Mouse (Mus musculus): ENCODE measurements around the gene Asb4.

The Asb4 gene

DNA sequence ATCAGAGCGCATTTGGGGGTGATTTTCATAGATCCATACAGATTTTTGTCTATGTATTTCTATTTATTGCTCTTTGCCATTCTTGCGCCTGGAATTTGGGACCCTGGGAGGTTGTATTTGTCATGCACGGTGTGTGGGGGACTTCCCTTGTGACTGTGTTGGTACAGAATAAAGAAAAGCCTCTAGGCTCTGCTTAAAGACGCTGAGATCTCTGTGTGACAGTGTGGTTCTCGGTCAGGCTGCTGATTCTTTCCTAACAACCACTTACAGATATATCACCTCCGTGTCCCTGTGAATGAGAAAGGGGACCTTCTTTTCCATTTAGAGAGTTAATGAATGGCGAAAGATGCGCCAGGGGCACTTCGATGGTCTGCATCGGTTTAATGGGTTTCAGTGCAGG lies 7.8 kb downstream of the Asb4 start:
- no peak for DNase-seq (ENCODE audit: low spot score in 2 of 2)

DNA sequence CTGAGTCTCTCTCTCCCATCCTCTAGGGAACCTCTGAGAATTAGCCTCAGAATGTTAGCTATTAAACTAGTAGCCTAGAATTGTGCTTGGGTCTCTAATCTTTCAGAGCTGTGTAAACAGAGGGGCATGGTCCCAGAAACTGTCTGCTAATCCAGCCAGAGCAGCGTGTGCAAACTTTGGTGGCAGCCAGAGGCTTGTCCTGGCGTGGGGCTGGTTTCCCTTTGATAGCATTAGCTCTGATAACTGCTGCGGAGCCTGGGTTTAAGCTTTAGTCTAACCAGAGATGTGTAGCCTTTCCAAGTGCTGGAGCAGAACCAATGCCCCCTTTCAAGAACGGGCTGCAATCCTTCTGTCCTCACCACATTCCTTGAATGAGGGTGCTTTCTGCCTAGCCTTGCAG lies 11.8 kb downstream of the Asb4 start:
- DNase-seq (ENCODE audit: low spot score in 2 of 2) = no peak

DNA sequence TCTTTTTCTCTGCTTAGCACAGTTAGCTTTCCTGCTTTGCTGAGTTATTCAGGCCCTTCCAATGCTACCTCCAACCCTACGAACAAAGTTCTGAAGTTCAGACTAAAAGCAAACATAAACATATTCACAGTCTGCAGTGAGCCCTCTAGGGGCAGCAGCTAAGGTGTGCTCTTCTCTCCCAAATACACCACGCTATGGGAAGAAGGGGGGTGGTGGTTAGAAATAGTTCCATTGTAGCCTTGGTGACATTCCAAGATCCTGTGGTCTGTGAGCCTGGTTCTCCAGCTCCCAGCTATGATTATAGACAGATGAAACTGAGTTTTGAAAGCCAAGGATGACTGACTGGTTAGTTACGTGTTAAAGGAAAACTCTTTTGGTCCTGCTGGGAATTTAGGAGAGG lies 13.6 kb downstream of the Asb4 start:
- DNase-seq (ENCODE audit: low spot score in 2 of 2) = no peak

DNA sequence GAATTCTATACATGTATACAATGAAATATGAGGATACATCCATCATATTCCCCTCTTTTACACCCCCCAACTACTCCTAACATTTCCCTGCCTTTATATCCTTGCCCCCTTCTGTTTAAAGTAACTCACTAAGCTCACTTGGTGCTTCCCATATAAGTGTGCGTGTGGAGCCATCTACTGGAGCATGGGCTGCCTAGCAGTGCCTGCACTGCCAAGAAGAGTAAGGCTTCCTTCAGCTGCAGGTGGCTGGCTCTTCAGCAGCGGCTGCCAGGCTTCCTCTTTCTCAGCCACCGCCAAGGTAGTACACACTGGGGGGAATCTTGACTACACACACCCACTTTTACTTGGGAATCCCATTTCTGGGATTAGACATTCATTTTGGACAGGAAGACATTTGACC lies 18.2 kb downstream of the Asb4 start:
- peak; percentile 61 to 83 for DNase-seq (ENCODE audit: low spot score in 2 of 2)

DNA sequence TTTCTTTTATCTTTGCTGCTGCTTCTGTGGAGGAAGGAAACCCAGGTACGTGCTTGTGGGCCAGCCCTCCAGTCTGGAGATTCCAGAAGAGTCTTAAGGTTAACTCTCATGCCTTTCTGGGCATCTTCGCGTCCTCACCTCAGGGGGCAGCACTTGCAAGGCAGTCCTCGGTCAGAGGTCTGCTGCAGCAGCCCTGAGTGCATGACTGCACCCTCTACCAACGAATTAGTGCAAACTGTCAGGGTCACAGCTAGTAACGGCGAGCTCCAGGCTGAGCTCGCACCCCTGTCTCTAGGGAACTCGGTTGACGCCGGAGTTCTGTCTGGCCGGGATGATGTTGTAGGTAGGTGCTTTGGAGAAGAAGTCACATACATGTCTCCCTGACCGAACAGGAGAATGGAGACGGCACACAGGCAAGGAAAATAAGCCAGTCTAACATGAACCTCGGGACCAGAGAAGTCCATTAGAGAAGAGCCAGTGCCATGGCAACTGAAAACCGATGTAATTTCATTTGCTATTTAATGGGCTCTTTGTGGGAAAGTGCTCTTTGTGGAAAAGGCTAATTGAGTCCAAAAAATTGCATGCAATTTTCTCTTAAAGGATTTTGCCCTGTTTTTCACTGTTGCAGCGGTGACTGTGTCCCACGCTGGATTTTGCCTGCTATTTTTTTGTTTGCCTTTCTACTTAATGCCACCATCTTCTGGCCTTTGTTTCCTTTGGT lies 20.1 kb downstream of the Asb4 start:
- no peak for DNase-seq (ENCODE audit: low spot score in 2 of 2)

DNA sequence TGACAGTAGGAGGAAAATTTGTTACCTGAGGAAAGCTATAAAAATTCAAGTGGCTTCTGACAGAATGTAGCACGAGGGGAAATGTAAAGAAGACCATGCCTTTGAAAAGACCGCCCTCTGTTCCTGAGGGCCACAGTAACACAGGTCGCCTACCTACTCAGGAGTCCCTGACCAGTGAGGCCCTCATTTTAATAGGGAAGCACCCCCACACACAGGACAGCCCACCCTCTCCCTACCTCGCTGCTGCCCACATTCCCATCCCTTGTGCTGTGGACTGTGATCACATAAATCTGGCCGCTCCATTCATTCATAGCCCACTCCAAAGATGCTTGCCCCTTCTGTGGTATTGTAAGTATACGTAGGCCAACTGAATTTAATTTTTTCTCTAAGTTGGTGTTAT lies 20.8 kb downstream of the Asb4 start:
- no peak for DNase-seq (ENCODE audit: low spot score in 2 of 2)

DNA sequence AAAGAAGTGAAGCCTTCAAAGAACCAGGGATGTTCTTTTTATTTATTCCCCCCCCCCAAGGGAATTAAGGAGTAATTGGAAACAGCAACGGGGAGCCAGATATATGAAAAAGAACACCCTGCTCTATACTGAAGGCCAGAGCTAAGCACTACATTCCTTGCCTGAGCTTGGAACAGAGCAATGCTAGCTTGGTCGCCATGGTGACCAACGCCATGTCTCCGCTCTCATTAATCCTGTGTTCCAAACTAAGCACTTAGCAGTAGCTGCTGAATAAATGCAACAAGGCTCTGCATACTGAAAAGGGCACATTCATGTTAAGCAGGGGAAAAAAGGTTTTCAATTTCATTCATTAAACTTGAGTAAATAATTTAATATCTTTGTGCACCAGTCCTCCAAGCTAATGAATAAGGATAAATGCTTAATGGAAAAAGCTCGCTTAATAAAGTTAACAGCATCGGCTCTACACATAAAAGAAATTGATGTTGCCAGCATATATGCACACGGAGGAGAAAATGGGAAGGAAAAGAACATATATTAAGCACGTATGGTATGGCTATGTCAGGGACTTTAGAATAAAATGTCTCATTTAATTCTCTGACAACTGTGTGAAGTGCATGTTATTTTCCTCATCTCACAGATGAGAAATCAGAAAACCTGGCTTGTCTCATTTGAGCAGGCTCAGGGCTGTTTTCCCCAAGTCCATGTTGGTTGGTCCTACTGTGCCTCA lies 25.4 kb downstream of the Asb4 start:
- peak in 1 of 2 experiments; percentile 26 for DNase-seq (ENCODE audit: low spot score in 2 of 2)

DNA sequence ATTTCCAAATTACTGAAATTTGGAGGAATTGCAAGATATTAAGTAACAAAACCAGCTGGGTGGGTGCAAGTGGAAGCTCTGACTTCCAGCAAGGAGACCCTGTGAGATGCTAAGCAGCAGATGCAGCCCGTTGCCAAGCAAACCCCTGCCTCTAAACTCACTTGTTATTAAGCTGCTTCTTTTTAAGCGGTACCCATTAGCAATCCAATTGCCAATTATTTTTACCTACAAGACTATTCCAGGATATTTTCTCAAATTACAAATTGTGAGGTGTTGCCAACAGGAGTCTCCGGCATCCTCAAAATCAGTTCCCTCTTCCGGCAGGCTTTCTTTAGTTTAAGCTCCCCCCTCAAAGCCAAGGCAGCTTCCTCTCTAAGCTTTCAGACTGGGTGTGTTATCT lies 26.5 kb downstream of the Asb4 start:
- no peak for DNase-seq (ENCODE audit: low spot score in 2 of 2)

DNA sequence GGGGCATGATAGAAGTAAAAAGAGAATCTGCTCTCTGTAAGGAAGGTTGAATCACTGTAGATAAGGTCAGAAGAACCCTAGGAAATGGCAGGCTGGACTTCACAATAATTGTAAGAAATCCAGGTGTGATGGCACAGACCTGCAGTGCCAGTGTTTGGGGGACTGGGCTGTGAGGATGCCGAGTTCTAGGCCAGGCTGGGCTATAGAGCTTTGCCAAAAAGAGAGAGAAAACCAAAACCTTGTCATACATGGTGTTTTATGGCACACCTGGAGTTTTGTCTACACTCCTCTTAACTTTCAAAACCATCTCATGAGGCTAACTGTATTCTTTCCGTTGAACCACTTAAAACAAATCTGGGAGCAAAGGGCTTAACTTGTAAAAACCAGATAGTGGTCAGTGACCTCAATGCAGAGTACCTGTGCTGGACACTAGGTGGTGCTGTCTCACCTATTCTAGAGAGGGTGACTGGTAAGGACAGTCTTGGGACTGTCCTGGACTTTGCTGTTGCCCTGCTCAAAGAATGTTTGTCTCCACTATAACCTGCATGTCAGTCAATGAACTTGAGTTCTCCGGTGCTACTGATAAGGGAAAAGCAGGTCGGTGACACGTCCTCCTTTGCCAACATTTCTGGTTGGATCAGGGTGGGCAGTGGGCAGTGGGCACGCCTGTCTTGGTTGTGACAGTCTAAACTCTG lies 27.7 kb downstream of the Asb4 start:
- peak; percentile 55 to 62 for DNase-seq (ENCODE audit: low spot score in 2 of 2)

DNA sequence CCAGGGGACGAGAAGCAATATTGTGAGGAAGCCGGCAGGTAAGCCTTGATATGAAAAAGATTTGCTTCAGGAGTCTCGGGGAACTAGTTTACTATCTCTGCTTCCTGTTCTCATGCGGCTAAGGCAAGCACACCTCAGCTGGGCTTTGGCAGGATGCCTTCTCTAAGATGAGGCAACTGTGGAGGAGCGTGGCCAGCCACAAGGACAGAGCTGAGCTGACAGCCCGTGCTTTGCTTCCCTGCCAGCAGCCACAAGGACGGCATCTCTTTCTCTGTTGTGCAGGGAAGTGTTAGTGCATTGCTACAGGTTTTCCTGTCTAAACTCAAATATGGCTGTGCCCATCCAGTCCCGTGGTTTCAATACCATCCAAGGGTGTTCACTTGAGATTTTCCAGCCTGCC lies 30.1 kb downstream of the Asb4 start:
- no peak for DNase-seq (ENCODE audit: low spot score in 2 of 2)

DNA sequence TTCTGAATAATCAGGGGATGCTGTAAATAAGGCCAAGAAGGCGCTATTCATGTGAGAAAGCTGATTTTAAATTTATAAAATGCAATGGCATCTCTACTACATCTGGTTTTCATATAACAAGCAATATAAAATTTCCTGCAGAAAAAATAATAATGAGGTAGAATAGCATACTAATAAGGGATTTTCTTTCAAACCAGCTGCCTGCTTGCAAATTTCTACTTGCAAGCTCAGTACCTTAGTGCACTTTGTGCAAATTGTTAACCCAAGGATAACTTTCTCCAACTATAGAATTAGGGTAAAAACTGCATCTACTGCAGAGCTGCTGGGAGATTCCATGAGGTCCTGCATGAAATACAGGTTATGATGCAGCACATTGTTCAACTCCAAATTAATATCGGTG lies 38.3 kb downstream of the Asb4 start:
- DNase-seq (ENCODE audit: low spot score in 2 of 2) = no peak

DNA sequence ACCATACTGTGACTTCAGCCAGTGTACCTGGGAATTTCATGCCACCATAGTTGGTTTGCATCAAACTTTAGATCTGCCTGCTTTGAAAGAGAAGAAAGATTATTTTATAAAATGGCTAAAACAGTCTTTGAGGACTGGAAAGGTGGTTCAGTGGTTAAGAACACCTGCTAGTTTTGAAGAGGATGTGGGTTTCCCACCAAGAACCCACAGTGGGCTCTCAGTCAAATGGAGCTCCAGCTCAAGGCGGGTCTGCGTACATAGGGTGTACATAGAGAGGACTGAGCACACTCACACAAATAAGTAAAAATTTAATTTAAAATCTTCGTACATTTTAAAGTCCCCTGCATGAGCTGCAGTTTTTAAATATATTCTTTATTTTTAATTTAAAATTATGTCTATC lies 39.2 kb downstream of the Asb4 start:
- DNase-seq (ENCODE audit: low spot score in 2 of 2) = no peak

DNA sequence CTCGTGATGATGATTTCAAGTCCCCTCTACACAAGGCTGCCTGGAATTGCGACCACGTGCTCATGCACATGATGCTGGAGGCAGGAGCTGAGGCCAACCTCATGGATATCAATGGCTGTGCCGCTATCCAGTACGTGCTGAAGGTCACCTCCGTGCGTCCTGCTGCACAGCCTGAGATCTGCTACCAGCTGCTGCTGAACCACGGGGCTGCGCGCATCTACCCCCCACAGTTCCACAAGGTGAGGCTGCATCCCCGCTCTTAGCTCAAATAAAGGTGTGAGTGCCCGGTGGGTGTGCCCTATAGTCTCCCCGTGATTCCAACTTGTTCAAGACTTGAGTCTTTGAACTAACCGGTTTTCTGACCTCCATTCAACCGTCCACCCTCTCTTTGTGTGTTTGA lies 40.4 kb downstream of the Asb4 start:
- no peak for DNase-seq (ENCODE audit: low spot score in 2 of 2)

DNA sequence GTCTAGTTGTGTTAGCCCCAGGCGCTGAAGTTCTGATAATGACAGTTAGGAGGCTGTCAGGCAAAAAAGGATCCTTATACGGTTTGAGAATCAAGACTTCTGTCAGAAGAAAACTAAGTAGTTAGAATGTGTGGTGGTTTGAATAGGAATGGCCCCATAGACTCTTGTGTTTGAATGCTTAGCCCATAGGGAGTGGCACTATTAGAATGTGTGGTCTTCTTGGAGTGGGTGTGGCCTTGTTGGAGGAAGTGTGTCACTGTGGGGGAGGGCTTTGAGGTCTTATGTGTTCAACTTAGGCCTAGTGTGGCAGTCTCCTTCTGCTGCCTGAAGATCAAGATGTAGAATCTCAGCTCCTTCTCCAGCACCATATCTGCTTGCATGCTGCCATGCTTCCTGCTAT lies 43.8 kb downstream of the Asb4 start:
- DNase-seq (ENCODE audit: low spot score in 2 of 2) = no peak

DNA sequence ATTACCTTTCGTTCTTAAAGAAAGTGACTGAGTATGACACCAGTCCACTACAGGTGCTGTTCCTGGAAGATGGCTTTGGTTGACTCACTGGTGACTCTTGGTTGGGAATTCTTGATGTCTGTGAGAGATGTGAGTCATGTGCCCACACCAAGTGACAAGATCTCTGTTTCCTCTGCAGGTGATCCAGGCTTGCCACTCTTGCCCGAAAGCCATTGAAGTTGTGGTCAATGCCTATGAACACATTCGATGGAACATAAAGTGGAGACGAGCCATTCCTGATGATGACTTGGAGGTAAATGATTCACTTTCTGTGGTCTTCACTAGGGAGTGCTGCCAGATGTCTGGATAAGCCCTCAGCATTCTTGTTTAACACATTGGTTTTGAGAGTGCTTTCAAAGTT lies 46.4 kb downstream of the Asb4 start:
- DNase-seq (ENCODE audit: low spot score in 2 of 2) = no peak

DNA sequence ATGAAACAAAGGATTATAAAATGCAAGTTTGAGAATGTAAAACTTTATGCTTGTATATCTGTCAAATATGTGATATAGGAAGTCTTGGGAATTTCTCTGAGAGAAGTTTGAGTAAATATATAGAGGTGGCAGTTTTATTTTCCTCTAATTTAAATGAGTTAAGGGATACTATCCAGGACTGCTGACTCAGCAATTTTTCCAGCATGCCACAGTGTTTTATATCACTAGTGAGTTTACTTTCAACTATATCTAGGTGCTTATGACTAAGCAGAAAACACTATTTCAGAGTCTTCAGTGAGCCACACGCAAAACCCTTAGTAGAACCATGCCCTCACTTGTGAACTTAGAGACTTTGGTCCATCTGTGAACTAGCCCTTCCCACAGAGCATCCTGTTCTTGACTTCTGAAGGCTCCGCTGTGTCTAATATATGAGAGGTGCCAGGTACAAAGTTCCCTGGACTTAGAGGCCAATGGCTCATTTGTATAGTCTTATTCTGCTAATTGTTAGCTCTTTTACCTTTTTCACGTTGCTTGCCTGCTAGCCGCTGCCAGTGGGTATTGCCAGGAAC lies 46.9 kb downstream of the Asb4 start:
- DNase-seq (ENCODE audit: low spot score in 2 of 2) = no peak

DNA sequence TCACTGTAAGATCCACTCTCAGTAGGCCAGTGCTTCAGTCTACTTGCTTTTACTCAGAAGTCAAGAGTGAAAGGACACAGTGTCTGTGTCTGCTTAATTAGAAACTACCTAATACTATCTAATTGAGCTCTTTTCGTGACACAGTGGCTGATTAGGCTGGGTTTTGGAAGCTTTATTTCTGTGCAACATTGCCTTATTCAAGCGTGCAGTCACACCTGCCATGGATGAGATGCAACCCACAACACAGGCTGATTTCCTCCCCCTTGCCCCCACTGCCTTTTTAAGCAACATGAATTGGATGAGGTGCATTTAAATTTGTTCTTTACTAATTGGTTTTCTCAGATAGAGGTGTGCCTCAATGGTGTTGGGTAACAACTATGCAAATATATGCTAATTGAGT lies 50.7 kb downstream of the Asb4 start:
- DNase-seq (ENCODE audit: low spot score in 2 of 2) = no peak

DNA sequence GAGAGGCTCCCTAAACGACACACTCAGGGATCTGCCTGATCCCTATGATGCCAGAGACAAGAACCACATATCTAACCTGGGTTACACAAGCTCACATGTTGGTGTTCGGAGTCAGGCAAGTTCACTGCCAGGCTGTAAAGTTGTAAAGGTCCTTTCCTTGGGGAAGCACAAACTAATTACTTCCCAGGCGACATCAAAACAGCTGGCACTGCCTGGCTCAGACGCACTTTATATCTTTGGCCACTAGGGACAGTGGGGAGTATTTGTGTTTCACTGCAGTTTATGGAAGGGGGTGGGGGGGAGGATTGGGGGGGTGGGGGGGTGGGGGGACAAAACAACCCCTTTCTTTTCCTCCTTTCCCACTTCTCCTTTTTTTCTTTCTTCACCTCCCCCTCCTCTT lies 54.6 kb downstream of the Asb4 start:
- DNase-seq (ENCODE audit: low spot score in 2 of 2) = no peak

DNA sequence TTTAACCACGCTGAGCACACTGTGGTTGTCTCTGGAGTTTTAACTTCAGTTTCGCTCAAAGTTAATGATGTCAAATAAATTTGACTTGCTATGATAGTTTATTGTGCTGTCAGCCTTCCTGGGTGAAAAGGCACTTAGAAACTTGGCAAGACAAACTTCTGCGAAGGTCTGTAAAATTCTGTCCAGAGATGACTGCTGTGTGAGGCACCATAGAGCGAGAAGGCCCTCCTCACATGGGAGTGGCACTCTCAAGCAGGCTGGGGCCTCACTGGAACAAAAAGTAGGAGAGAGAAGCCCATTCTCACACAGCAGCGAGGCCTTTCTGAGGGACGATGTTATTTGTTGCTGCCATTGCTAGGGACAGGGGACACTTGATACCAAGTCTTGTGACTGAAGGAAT lies 58.0 kb downstream of the Asb4 start:
- no peak for DNase-seq (ENCODE audit: low spot score in 2 of 2)

DNA sequence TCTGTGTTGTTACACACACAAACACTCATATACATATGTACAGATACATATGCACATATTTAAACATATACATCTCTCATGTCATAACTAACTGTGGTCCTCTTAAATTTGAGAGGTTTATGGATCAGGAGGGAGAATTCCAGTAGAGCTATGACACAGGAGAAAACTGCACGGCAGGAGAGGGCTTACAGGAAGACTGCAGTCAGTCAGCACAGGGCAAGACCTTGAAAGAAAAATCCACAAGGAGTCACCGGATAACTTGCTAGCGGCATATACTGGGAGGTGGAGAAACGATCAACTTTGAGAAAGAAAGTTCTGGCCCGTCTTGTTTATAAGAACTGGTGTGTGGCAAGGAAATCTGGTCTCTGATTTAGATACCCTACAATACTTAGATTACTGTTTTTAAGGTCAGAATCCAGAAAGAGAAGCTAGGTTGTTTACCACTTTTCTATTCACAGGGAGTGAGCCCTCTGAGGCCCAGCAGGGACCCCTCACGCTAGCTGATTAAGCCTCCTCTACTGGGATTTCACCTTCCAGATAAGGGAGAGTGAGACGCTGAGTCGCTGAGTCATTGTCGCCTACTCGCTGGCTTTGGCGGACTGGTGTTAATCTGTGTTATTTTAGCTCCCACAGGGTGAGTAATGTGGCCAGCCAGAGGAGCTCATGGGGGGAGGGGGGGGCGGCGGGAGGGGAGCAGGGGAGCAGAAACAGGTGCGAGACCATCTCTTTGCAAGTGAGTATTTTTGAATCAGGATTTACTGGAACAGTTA lies 59.3 kb downstream of the Asb4 start:
- DNase-seq (ENCODE audit: low spot score in 2 of 2) = peak; percentile 43 to 59

DNA sequence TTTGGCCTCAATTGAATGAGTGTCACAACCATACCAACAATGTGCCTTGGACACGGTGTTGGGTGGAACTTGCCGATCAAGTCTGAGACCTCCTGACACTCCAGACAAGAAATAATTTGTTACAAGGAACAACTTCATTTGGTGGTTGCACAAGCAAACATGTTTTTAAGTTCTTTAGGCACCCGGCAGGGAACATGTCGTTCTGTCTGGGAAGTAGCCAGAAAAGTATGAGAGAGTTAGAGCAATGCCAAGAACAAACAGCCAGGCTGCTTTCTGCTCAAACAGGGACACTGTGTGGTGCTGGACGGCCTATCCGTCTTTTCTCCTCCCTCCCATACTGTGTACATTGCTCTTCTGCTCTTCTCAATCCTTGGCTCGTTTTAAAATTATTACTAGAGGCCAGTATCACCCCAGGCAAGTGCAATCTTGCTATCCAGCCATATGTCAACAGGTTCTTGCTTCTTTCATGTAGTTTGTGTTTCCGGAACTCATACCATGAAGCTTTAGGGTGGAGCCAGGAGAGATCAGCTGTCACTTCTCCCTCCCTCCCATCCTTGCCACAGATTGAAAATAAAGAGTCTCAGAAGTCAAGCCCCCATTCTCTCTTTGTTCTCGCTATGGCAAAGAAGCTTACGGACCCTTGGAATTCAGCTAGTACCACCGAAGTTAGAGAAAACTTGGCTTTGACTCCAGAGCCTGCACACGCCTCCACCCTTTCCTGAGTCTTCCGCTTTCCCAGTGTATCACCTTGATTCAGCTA lies 60.1 kb downstream of the Asb4 start:
- peak; percentile 50 to 55 for DNase-seq (ENCODE audit: low spot score in 2 of 2)
